Mouse (Mus musculus) c-Kit-positive CD71-positive TER-119-positive erythroid progenitor cells, embryonic 14.5 days (primary cell): Measurements from ENCODE around the gene Spryd4.
"Not testable (repeated sequence)": the region's sequence is repeated elsewhere in the genome, so short reads cannot be mapped to it uniquely, and the experiment has no call there.

Experiments used
- DNase-seq: peaks from one replicate; pipeline ENCODE4 v3.0.0-alpha.2; 2013; ENCODE audit warnings: low spot score

The Spryd4 gene

DNA sequence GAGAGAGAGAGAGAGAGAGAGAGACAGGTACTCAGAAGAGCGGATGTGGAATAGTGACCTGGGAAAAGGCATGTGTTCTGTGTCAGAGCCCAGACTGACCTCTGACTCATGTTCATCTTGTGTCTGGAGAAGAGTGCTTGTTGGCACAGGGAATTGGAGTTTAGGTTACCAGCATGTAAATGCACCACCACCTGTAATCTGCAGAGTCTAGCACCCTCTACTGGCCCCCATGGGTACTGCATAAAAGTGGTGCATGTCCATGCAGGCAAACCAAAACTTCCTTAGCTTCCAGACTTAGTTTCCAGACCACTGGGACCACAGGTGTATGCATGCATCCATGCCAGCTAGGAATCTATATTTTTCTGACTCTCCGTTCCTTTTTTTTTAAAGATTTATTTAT lies 25.6 kb downstream of the Spryd4 start:
- peak; percentile 91 for DNase-seq

- DNase-seq, result no peak
These were observed 26.2 kb downstream of the Spryd4 start for GRCm38 (mm10) chr10:128185277-128185940.

DNA sequence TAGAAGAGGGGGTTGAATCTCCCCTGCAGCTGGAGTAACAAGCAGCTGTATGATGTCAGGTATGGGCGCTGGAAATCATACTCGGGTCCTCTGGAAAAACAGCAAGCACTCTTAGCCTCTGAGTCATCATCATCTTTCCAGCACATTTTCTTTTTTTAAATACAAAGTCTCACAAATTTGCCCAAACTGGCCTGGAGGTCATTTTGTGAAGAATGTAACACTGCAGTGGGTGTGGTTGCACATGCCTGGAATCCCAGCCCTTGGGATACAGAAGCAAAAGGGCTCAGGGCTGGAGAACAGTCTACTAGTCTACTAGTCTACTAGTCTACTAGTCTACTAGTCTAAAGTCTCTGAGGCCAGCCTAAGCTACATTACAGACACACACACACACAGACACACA lies 27.3 kb downstream of the Spryd4 start:
- DNase-seq, result no peak

DNA sequence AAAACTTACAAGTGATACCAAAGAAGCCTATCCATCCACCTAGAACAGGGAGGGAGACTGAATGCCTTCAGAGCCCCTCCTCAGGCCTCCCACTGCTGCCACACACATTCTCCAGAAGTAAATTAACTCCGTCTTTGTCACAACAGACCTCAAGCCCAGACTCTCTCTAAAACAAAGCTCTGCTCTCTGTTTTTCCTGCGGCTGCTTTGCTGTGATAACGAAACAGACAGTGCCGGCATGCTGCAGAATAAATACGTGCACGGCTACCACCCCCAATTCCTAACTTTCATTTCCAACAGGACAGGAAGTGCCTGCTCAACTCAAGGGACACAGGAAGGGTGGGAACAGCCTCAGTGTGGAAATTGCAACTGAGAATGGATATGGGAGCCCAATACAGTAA lies 31.6 kb downstream of the Spryd4 start, which contains the start of gene Rbms2:
Gene Rbms2 (minus strand): TSS at position 309 of the 400 bp plus-strand sequence.
- no peak for DNase-seq

DNA sequence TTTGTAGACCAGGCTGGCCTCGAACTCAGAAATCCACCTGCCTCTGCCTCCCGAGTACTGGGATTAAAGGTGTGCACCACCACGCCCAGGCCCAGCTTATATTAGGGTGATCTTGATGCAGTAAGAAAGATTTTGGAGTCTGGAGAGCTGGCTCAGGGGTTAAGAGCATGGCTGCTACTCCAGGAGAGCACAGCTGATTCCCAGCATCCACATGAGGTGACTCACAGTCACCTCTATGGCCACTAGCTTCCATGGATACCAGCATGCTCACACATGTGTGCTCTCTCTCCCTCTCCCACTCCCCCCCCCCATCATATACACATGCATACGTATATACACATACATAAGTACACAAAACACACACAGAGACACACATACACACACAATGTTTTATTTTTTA lies 34.3 kb downstream of the Spryd4 start:
- no peak for DNase-seq

- peak; percentile 63 for DNase-seq
These were observed 35.4 kb downstream of the Spryd4 start for GRCm38 (mm10) chr10:128175996-128176755.

DNA sequence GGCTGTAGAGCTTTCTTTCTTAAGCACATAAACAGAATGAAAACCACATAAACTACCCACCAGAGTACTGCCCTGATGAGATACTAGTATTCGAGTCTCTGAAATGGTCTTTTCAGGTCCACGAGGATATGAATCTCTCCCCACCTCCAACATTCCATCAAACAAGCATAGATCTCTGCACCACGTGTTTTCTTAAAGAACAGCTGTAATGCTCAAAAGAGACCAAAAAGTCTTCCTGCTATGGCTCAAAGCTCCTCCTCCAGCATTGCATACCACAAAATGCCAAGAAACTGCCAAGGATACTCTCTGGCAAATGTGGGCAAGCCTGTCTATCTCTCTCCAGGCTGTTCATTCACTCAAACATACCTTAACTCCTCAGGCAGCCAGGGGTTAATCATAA lies 36.3 kb downstream of the Spryd4 start:
- no peak for DNase-seq

DNA sequence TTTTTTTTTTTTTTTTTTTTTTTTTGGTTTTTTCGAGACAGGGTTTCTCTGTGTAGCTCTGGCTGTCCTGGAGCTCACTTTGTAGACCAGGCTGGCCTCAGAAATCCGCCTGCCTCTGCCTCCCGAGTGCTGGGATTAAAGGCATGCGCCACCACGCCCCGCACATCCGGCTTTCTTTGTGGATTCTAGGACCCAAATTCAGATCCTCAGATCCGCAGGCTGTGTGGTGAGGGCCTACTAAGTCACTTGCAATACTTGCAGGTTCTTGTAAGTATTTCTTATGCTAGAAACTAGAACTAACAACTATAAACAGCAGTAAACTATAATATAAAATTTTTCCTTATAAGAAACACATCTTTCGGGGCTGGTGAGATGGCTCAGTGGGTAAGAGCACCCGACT lies 40.3 kb downstream of the Spryd4 start:
- not testable (repeated sequence) for DNase-seq

DNA sequence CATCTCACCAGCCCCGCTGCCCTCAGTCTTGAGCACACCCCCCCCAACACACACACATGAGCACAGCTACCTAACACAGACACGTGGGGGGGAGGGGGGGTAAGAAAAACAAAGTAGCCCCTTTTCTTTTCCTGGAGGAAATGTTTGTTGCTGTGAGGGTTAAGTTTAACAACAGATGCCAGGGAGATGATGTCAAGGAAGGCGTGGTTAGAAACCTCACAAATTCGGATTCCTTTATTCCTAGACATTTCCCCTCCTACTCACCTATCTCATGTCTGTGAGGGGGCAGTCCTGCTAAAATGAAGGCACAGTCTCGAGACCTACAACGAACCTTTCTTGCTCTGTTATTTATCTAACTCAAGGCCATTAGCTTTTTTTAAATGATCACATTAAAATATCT lies 44.5 kb downstream of the Spryd4 start:
- DNase-seq, result no peak

- not testable (repeated sequence) for DNase-seq
These were observed 45.9 kb downstream of the Spryd4 start for GRCm38 (mm10) chr10:128165726-128166125.
